Mouse (Mus musculus) cerebellum, adult 18-20 months (tissue): ENCODE data around the gene Atf4.

Source experiments
- DNase-seq, 2 experiments: peaks; one replicate each; pipeline ENCODE4 v3.0.0; 2021

Gene Atf4

DNA sequence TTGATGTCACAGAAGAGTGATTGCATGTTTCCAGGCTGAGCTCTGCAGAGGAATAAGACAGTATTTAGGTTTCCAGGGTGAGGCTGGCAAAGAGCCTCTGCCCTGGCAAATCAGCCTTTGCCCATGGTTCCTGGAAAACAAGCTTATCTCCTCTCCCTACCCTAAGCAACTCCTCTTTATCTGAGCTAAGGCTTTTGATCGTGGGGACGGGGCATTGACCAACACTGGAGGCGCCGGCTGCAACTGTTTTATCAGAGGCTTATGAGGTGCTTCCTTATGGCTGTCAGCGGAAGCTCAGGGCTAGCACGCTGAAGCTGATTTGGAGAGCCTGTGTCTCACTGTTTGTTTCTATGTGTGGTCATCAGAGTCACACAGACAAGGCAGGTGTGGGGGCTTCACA, 4.4 kb upstream of the Atf4 start:
- DNase-seq: no peak

DNA sequence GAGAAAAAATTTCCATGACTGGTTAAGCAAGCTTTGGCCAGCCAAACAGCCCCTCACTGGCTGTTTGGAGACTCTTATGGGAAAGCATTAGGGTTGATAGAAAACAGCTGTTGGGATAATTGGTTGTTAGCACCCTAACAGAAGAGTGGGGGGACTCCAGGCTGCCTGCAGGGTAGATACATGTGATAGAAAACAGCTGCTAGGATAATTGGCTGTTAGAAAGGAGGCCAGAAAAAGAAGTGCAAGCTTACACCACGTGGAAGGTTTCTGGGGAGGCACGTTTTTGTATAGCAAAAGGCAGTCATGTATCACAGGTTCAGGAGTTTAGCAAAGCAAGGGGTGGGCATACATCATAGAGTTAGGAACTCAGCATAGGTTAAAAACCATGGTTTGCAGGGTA, 1.5 kb upstream of the Atf4 start:
- no peak for DNase-seq

DNA sequence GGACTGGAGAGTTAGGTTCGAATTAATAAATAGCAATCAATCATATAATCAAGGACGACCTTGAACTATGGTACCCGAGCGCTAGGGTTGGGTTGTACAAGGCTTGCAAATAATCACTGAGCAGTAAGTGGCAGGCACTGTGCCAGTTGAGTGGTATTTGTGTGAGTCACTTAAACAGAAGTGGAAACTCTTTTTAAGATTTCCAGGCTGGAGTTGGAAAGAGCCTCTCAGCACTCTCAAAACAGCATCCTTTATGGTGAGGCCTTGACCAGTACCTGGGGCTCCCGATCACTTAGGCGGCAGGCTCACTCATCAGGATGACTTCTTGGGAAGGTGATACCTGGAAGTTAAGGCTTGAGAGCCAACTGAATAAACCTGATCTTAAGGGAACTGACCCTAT, 777 bp upstream of the Atf4 start:
- peak in 1 of 2 experiments; percentile 45 for DNase-seq

DNA sequence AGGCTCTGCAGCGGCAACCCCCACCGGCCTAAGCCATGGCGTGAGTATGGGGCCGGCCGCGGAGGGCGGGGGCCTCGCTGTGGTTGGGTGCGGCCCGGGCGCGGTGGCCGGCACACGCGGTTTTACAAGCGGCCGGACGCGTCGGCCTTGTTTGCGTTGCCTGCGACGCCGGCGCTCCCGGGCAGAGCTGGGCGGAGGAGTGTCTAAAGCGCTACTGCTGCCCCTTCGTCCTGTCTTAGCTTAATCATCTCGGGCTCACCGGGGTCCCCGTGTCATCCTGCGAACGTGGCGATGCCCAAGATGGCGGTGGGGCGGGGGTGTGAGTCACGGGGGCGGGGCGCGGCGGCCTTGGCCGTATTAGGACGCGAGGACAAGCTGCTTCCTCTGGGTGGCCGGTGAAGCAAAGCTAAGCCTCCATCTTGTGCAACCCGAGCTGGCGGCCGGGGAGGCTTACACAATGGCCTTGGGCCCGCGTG, 700 bp downstream of the Atf4 start:
- peak; percentile 72 to 78 for DNase-seq

DNA sequence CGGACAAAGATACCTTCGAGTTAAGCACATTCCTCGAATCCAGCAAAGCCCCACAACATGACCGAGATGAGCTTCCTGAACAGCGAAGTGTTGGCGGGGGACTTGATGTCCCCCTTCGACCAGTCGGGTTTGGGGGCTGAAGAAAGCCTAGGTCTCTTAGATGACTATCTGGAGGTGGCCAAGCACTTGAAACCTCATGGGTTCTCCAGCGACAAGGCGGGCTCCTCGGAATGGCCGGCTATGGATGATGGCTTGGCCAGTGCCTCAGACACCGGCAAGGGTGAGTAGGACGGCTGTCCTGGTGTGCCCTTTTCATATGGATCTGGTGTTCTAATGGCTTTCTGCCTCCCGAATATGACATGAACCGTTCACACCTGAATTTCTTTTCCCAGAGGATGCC, 1.3 kb downstream of the Atf4 start:
- DNase-seq: peak in 1 of 2 experiments; percentile 44

DNA sequence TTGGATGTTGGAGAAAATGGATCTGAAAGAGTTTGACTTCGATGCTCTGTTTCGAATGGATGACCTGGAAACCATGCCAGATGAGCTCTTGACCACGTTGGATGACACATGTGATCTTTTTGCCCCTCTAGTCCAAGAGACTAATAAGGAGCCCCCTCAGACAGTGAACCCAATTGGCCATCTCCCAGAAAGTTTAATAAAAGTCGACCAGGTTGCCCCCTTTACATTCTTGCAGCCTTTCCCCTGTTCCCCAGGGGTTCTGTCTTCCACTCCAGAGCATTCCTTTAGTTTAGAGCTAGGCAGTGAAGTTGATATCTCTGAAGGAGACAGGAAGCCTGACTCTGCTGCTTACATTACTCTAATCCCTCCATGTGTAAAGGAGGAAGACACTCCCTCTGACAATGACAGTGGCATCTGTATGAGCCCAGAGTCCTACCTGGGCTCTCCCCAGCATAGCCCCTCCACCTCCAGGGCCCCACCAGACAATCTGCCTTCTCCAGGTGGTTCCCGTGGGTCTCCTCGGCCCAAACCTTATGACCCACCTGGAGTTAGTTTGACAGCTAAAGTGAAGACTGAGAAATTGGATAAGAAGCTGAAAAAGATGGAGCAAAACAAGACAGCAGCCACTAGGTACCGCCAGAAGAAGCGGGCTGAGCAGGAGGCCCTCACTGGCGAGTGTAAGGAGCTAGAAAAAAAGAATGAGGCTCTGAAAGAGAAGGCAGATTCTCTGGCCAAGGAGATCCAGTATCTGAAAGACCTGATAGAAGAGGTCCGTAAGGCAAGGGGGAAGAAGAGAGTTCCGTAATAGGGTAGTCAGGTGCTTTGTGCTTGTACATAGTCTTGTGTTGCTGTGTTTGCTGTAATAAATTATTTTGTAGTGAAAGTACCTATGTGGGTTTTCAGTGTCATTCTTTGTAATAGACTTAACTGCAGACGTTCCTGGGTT, 1.9 kb downstream of the Atf4 start:
- DNase-seq: no peak

DNA sequence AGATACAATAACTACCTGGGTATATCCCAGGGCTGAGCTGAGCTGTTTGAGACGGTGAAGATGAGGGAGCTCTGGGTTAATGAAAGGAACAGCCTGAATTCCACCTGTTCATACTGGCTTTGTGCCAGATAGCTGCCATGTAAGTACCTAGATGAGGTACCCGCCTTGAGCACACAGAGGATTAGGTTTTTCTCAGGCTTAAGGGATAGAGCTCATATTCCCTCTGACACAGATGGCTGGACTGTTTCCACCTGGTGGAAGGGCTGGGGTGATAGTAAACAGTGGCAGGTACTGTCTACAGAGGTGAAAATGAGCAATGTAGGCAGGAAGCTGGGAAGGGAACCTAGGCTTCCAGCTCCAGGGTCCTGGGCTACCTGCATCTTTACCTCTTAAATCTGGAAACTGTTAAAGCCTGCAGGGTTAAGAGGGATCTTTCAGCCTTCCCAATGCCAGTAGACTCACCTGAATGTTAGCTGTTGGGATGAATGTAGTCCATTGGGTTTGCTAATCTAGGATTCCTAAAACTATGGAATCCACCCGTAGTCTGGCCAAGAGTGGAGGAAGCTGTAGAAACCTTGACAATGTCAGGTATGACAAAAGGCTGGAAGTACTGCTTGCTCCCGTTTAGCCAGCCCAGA, 2.7 kb downstream of the Atf4 start:
- DNase-seq: peak; percentile 50 to 57

DNA sequence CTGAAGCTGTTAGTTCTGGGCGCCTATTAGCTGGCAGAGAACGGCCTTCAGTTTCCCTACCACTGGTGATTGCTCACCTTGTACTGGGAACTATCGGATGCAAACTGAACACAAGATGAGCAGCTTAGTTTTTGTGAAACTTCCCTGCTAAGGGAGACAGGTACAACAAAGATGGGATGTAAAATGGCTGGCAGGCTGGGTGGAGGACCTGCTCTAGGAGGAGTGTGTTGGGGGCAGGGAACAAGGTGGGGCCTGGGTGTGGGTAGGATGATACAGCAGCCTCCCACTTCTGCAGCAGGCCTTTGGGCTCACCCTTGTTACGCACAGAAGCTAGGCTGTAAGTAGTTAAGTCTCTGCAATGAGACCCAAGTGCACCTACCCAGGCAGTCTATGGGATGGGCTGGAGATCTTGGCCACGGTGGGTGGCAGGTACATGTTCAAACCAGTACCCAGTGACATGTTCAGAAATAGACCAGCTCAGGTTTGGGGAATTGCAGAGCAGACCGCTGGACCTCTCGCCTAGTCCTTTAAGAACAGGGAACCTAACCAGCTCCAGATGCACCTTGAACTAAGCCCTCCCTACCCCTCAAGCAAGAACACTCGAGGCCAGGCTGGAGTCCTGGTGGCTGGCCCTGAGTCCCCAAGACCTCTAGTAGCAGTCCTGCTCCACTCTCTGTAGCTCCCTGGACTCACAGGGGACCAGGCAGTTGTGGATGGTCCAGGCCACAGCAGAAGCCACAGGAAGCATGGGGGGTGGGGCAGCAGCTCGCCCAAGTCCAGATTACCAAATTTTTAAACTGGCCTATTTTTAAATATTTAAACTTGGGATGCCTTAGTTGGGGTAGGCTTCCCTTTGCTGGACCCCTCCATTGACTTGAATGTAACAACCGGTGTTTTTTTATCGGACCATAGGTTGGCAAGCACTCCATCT, 3.5 kb downstream of the Atf4 start:
- peak in 1 of 2 experiments; percentile 31 for DNase-seq

DNA sequence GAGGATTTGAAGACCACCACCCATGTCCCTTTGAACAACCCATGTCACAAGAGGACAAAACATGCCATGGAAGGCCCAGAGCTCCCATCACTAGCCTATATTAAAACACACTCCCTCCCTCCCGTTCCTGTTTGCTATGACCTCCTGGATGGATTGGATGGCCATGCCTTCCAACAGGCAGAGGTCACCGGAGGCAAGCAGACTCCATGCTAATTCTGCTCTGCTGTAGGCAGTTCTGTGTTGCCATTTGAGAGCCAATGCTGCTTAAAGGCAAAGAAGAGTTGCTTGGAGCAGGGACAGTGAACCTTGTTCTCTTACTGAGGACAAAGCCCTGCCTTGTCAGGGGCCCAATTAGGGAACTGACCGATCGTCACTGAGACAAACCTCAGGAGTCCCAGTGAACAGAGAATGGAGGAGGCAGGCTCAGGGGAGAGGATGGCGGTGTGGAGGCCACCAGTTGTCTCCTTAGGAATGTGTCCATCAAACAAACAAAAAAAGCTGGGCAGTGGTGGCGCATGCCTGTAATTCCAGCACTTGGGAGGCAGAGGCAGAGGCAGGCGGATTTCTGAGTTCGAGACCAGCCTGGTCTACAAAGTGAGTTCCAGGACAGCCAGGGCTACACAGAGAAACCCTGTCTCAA, 4.5 kb downstream of the Atf4 start:
- no peak for DNase-seq

DNA sequence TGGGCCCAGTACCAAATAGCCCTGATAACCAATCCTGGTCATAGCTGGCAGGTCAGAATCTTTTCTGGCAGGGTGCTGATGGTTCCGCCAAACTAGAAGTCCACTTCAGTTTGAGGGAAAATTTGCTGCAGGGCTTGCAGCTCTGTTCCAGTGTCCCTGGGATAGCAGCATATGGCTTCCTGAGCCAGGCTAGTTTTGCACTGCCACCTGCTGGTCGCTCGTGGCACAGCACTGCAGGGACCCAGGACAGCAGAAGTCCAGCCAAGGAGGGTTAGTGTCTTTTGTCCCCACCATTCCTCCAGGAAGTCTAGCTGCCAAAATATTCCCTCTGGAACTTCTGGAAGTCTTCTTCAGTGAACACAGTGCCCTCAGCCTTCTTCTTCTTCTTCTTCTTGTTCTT, 5.7 kb downstream of the Atf4 start:
- peak; percentile 89 to 94 for DNase-seq

DNA sequence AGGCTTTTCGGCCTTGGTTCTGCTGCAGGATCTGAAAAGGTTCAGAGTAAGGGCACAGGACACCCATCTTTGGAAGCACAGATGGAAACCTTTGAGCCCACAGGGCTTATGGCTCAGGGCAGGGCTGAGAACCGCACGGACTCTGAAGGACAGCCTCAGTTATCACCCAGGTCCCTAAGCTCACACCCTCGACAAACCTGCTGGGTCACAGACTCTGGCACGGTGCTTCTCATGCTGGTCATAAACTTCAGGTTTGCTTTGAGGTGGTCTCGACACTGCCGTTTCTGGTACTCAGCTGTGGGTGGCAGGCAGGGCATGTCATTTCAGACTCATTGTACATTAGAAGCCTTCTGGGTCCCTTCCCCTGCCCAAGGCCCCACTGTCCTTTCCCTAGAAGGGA, 6.1 kb downstream of the Atf4 start:
- DNase-seq: no peak

DNA sequence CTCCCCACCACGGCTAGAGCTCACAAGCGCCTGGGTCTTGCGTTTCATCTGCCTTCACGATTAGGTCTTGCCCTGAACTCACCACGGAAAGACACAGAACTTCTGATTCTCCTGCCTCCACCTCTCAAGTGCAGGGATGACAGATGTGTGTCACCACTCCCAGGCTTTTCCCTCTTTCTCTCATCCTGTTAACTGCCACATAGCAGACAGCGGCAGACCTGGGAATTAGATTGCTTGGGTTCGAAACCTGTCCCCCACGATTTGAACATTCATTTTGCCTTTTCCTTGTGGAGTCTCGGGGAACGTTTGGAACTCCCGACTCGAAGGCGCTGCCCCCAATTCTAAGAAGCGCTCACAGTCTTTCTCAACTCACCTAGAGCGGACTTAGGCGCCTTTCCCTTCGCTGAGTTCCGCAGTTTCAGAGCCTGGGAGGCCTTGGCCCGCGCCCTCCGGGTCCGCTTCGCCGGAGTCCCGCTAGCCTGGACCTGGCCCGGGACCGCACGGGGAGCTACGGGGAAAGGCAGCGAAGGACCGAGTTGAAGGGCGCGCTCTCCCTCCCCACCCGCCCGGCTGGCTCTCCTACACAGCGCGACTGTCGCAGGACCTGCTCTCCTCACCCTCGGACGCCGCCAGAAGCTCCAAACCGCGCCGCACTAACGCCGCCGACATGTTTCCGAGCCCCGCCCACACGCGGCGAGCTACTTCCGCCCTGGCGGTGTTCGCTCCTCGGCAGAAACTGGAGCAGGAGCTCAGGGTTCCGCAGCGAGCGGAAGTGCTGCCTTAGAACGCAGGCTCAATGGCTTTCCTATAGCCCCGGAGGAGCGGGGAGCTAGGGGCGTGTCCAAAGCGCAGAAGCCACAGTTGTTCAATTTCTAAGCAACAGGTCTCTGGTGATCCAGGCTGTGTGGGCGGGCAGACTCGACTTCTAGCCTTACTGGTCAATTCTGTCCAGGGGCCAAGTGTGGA, 8.9 kb downstream of the Atf4 start, which contains the start of gene Rps19bp1:
TSS of gene Rps19bp1 (minus strand) at position 706 of the 966 bp plus-strand sequence.
- peak; percentile 83 to 86 for DNase-seq

DNA sequence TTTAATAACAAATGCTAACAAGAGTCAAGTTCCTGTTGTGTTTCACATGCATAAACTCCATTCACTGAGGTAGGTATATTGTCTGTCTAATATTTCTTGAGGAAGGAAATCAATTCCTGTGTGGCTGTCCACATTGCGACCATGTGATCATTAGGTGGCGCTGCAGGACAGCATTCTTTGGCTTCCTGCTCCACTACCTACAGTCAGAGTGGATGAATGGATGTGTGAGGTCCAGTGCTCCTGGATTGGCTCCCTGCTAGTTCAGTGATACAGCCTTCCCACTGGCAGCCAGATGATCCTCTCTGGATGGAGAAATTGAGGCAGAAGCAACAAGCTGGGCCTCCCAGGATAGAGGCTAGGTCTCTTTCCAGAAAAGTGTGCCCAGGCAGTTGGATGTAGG, 11.3 kb downstream of the Atf4 start:
- DNase-seq: peak; percentile 90 to 91

DNA sequence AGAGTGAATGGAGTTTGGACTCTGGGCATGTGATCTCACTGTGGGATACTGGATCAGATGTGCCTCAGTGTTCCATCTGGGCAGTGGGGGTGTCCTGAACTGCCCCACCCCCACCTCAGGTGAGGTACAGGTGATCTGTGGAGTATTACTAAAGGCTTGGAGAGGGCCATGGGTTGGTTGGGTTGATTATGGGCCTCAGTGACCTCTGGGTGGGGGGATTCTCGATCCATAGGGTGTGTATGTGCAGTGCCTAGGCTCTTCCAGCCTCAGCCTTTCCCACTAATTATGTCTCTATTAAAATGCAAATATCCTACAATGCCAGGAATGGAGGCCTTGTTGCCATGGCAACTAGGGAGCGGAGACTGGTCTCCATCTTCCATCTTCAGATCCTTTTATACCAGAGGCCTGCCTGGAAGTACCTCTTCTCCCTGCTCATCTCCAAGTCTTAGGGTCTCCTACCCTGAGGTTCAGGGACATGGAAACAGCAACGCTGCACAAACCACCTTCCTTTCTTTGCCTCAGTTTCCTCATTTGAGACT, 16.9 kb downstream of the Atf4 start:
- DNase-seq: no peak

DNA sequence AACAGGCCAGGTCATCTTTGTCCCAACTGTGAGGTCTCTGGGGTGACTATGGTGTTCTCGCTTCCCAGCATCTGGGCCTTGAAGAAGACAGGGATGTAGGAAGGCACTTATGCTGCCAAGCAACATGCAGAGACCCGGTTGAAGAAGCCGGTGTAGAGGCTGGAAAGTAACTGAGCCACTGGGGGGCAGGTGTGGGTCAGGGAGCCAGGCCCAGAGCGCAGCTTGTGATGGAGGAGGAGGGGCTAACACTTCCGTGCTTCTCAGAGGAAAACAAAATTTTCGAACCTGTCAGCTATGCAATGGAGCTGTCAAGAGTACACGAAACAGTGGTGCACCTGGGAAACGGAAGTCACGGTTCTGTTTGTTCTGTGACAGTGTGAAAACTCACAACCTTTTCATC, 22.1 kb downstream of the Atf4 start:
- DNase-seq: peak; percentile 67 to 70

DNA sequence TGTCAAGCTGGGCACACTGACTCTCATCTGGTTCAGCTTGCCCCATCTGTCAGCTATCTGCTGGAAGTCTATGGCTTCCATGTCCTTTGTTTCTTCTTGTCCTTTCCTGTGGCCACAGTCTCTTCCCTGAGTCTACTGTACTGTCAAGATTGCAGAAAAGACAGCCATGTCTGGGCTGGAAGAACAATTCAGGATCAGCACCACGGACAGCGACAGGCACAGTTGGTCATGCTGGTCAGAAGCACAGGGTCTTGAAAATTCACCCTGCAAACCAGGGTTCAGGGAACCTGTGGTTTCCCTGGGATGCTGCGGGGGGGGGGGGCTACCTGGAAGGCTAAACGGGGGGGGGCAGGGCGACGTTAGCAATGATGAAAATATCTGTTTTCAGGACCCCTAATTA, 22.6 kb downstream of the Atf4 start:
- DNase-seq: no peak

DNA sequence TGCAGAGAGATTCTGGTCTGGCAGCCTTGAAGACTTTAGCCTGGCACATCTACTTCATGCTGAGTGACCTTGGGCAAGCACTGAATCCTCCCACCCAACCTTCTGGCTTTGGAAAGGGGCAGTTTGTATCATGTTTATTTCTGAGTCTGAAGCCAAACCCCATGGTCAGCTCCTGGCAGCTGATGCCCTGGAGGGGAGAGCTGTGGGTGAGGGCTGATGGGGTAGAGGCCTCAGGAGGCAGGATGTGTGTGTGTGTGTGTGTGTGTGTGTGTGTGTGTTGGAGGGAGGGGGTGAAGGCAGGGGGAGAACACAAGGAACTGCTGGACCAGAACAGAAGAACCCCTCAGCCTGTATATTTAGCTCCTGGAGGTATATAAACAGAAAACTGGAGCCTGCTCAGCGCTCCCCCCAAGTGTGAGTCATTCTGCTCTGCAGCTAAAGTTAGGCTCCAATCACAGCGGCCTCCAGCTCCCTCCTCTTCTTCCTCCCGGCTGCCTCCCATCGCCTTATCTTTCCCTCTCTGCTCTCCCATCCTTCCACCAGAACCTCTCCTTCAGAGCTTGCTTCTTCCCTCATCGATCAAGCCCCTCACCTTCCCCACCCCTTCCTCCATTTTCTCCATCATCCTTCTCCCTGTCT, 23.3 kb downstream of the Atf4 start:
- DNase-seq: peak; percentile 67 to 82

DNA sequence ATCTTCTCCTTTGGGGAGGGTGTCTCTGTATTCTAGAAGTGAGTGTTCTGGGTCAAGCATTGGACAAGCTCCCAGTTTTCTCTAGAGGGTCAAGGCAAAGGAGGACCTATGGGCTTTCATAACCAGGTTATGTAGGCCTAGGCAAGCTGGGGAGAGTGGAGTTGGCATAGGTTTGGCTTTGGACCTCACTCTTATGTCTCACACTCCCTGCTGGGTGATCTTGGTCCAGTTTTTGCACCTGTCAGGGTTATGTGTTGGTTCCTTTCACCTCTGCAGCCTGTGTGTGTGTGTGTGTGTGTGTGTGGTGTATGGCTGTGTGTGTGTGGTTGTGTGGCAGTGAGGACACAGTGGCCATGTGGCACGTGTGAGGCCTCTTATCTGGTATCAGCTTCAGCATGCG, 24.1 kb downstream of the Atf4 start:
- DNase-seq: peak; percentile 25 to 40

DNA sequence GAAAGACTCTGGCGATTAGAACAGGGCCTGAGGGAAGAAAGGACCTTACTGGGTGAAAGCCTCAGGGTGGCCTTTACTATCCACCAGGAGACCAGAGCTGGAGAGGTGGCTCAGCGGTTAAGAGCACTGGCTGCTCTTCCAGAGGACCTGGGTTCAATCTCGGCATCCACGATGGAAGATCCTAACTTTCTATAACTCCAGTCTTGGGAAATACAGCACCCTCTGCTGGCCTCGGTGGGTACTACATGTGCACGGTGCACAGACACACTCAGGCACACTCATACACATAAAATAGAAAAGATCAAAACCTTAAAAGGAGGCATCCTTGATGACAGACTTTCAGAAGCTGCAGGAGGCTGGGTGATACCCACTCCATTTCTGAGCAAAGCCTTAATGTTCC, 25.7 kb downstream of the Atf4 start:
- DNase-seq: peak in 1 of 2 experiments; percentile 50

DNA sequence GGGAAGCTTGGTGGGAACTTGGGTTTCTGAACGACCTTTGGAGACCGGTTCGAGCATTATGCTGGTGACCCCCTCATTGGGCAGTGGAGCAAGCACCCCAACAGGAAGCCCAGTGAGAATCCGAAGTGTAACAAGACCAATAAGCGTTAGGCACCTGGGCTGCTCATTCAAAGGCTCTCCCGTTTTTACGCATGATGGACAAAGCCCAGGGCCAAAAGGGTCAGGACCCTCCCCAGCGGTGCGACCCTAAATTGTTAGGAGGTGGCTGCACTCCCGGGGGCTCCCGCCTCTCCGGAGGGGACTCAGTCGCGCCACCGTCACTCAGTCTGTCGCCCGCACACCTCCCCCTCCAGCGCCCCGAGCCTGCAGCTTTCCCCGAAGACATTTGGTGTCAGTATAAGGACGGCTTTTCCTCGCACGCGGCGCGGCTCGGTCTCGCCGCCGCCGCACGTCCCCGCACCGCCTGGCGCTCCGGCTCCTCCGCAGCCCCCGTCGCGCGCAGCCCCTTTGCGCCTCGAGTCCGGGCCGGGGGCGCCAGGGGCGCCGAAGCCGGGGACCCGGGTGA, 31.9 kb downstream of the Atf4 start, which contains the start of gene Cacna1i:
TSS of gene Cacna1i (plus strand) at position 388 of the 565 bp plus-strand sequence.
- peak; percentile 82 to 83 for DNase-seq
